Mouse (Mus musculus) bone marrow, adult 2 months (tissue): Measurements from ENCODE around the gene Rnasek. TPM values are rescaled to one million over a fixed set of nuclear protein-coding genes. Genes with fewer than 3 reads are reported as not detected.

Experiments used
- H3K27ac ChIP-seq: fragments of 200-500 bp; 2 replicates; pipeline ENCODE4 v1.5.1; 2012; ENCODE audit warnings: low read depth, mild to moderate bottlenecking, control low read depth, inconsistent platforms, low read length; ENCODE audit not compliant: control insufficient read depth, poor library complexity, insufficient read depth
- H3K4me1 ChIP-seq: fragments of 200-500 bp; 2 replicates; pipeline ENCODE4 v1.6.1; 2011; ENCODE audit warnings: low read length; ENCODE audit not compliant: control insufficient read depth, insufficient read depth
- H3K4me3 ChIP-seq: fragments of 200-500 bp; replicated peaks from 2 replicates; pipeline ENCODE3; 2011; ENCODE audit warnings: mild to moderate bottlenecking, low read depth, low read length, control low read depth; ENCODE audit not compliant: control insufficient read depth
- CTCF ChIP-seq: fragments of 200-500 bp; IDR thresholded peaks from 2 replicates; pipeline ENCODE4 v1.5.1; 2011; ENCODE audit warnings: low read length, control low read depth; ENCODE audit not compliant: control insufficient read depth, insufficient read depth
- POLR2A ChIP-seq: fragments of 200-500 bp; IDR thresholded peaks from 2 replicates; pipeline ENCODE4 v1.6.1; 2011; ENCODE audit warnings: low read depth, mild to moderate bottlenecking, control low read depth, low read length, borderline replicate concordance; ENCODE audit not compliant: control insufficient read depth
- WGBS: fragments of 180-500 bp; shearing (Covaris S2); methylation state at CpG from one replicate; pipeline ENCODE4 v1.1.7; 2018; 5-methylcytosine and 5-hydroxymethylcytosine counted together
- polyA plus RNA-seq: library from polyadenylated mRNA; stranded (reverse); fragments of >200 nt; gene quantifications from 2 replicates; pipeline ENCODE4 v1.2.4, GENCODE M21; 2011; ENCODE audit warnings: low replicate concordance; ENCODE audit not compliant: missing spikeins, insufficient read depth, insufficient read length

The Rnasek gene
- polyA plus RNA-seq, 1 experiment = 167 TPM

DNA sequence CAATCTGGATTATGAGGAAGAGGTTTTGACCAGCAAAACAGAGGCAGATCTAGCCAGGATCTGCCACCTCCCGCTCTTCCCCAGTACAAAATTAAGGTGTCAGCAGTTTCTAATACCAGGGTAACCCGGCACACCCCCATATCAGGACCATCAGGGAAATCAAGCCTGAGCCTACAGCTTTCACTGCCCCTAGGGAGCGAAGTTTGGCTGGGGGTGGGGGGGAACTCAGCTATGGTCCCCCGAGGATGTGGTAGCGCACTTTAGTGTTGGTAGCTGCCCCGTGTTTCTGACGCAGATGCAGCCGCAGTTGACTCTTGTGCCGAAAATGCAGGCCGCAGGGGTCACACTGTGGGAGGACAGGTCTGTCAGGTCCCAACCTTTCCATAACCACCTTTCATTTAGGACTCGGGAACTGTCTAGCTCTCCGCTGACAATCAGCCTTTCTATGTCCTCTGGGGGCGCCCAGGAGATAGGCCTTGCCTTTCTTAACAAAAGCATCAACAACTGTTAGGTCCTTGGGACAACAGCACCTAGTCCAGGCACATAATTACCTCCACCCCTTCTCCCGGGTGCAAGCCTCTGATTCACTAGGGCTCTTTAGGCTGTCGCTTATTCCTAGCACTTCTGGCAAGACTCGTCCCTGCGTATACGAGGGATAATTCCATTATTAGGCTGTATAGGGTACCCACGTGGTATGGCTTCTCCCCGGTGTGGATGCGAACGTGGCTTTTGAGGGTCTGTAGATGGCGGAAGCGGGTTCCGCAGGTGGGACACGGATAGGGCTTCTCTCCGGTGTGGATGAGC is 13.6 kb downstream of the Rnasek start:
- Histone ChIP-seq H3K4me1 (peaks cover 2% of the 10 kb centered on the region; the same call in 1 of the 2 replicates), H3K4me3 (no peak overlapping the region), H3K27ac (no peak overlapping the region)
- 78% methylated on average over 27 of the region's 27 CpGs for WGBS
- TF ChIP-seq POLR2A = no peak
- TF ChIP-seq CTCF = no peak

DNA sequence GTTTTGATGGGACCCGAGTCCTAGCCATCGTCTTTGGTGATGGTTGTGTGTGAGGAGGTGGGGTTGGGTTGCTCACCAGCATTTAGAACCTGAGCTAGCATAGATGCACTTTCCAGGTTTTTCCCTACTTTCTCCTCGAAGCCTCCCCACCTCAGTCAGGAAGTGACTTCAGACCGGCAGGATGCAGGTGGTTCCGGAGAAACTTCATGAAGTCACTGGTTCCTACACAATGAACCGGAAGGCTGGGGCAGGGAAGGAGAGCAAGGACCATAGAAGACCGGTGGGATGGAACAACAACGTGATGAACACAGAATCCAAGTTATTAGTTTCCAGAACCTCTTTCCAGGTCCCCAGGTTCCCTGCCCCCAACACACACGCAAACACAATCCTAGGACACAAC is 15.9 kb downstream of the Rnasek start:
- 15% methylated on average over 9 of the region's 9 CpGs for WGBS
- TF ChIP-seq CTCF (no peak), POLR2A (no peak)
- Histone ChIP-seq H3K4me3 (no peak overlapping the region), H3K27ac (no peak overlapping the region), H3K4me1 (peaks cover 4% of the 10 kb centered on the region; the same call in 1 of the 2 replicates)

DNA sequence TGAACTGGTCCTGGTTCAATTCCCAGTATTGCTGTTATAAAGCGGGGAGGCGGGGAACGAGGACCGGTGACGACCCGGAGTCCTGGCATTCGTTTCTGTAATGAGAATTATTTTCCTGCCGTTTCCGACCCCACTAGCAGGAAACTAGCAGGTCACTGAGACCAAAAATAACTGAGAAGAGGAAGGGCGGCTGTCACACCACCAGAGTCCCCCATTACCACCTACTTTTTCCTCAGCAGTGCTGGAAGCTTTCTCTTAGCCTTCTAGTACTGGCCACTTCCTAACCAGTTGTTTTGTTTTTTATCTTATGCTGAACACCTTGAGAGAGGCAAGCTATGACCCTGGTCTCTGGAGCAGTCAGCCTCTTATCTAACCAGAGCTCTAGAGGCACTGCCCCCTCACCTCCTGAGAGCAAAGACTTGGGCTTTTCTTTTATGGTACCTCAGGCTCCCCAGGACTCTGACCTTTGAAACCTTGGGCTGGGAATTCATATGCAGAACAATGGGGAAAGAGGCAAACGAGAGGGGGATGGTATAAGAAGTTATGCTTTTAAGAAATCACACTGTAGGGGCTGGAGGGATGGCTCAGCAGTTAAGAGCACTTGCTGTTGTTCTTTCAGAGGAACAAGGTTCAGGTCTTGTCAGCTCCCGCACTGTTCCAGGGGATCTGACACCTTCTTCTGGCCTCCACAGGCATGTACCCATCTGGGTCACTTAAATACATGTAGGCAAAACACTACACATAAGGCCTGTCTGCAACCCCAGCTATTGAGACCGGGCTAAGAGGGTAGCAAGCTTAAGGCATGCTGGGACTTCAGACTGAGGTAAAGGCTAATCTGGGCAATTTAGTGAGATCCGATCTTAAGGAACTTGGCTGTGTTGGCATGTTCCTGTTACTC is 17.8 kb downstream of the Rnasek start:
- Histone ChIP-seq H3K4me3 (peak overlapping the region; percentile 72), H3K4me1 (peaks cover 4% of the 10 kb centered on the region; the same call in 1 of the 2 replicates), H3K27ac (peak overlapping the region; percentile 84)
- WGBS = 8% methylated on average over 14 of the region's 14 CpGs
- TF ChIP-seq CTCF = no peak
- no peak for TF ChIP-seq POLR2A

DNA sequence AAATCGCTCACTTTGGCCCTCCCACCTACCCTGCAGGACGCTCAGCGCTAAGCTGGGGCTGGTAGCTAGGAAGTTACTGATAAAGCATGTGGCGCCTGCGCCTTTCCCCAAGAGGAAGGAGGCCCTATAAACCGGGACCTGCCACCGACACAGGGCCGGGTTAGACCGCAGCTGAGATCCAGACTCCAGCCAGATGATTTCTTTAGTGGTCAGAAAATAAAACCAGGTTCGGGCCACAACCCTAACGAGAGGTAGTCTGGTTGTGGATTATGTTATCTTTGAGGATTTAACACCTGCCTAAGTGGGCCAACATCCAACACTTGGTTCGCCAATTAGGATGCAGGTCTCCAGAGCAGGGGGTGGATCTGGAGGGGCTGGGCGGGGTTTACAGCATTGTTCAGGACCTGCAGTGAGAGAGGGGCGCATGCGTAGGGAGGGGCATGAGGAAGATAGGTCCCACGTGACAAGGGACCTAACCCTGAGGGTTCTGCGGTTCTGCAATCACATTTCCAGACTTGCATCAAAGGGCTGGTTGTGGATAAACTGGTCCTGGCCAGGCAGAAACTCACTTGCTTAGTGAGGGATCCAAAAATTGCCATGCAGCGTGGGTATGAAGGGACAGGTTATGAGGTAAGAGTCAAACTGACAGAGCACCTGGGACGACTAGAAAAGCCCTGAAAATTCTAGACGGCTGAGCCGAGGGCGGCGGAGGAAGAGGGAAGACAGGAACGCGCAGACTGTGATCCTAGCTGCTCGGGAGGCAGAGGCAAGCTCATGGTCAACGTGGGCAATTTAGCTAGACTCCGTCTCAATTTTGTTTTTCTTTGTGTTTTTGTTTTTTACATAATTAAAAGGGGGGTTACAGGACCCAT is 18.7 kb downstream of the Rnasek start, which contains the start of gene Slc16a13:
Gene Slc16a13, minus strand, starts transcription at position 334 of the 872 bp plus-strand sequence.
- Histone ChIP-seq H3K27ac (peak within 1 kb of the TSS; percentile 84), H3K4me3 (peak within 1 kb of the TSS; percentile 72), H3K4me1 (peaks cover 4% of the 10 kb centered on the region; the same call in 1 of the 2 replicates)
- WGBS = under 1% methylated on average over 28 of the region's 28 CpGs
- TF ChIP-seq POLR2A (peak; percentile 24; the same call in 1 of the 2 replicates), CTCF (no peak)

DNA sequence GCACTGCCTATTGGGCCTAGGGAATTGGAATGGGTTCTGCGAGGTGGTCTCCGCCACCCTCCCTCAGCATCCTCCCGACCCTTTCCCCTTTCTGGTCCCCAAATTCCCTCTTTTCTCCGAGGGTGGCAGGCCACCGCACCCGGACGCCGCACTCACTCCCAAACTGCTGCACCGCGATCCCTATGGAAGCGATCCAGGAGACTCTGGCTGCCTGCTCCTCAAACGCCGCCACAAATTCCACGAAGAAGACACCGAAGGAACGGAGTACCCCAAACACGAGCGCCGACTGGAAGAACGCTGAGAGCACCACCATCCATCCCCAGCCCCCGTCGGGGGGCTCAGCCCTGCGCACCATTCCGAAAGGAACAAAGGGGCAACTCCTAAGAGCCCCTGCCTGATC is 19.3 kb downstream of the Rnasek start:
- TF ChIP-seq CTCF (no peak), POLR2A (no peak)

DNA sequence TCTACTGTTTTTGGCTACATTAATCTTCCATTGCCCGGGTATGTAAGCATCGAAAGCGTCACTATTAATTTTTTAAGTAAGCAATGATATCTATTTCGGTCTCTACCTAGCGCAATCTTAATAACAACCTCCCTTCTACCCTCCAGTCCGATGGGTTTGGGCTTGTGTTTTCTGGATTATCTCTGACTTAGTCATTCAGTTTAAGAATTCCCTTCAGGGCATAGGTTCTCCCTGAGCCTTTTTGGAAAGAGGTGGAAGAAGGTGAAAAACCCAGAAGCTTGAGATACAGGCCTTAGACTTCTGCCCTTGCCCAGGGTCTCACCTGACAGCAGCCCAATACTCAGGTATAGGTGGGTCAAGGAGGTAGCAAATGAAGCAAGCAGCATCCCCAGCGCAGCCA is 19.8 kb downstream of the Rnasek start:
- no peak for TF ChIP-seq CTCF
- TF ChIP-seq POLR2A = no peak
- Histone ChIP-seq H3K4me3 (peak overlapping the region; percentile 72), H3K4me1 (peaks cover 4% of the 10 kb centered on the region; the same call in 1 of the 2 replicates), H3K27ac (no peak overlapping the region)
- 65% methylated on average over 7 of the region's 7 CpGs for WGBS

More for the DNA sequence above, 19.3 kb downstream of the Rnasek start:
- Histone ChIP-seq H3K27ac (peak overlapping the region; percentile 84), H3K4me3 (peak overlapping the region; percentile 72), H3K4me1 (peaks cover 4% of the 10 kb centered on the region; the same call in 1 of the 2 replicates)
- 2% methylated on average over 24 of the region's 24 CpGs for WGBS

DNA sequence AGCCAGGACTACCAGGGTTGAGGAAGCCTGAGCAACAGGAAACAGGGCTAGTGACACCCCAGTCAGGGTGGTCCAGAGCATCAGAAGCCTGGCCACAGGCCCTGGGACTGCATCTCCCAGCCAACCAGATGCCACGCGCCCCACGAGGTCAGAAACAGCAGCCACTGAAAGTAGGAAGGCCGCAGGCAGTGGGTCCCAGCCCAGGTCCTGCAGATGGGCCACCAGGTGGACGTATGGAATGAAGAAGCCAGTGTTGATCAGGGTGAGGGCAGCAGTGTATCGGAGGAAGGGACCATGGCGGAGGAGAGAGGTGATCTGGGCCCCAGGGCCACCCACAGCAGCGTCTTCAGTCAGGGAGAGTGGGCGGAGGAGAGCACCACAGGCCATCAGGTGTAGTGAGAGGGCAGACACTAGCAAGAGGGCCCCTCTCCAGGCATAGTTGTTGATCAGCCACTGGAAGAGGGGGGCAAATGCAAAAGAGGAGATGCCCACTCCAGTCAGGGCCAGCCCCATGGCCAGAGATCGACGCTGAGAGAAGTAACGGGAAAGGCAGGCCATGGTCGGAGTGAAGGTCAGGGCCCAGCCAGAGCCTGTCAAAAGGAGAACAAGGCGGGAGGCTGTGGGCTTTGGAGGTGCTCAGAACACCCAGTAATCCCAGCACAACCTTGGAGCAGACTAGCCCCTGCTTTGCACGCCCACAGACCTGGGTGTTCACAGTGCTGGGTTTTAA is 20.7 kb downstream of the Rnasek start:
- peaks cover 4% of the 10 kb centered on the region; the same call in 1 of the 2 replicates for H3K4me1 ChIP-seq
- no peak overlapping the region for H3K27ac ChIP-seq
- H3K4me3 ChIP-seq = no peak overlapping the region
- WGBS = 85% methylated on average over 15 of the region's 15 CpGs
- TF ChIP-seq POLR2A (no peak), CTCF (no peak)
